Mouse (Mus musculus) inflammation-experienced regulatory T-cells, adult 6 months (primary cell): ENCODE data around the gene Rflna. TPM values are rescaled to one million over a fixed set of nuclear protein-coding genes. Genes with fewer than 3 reads are reported as not detected.

Experiments
- ATAC-seq: one replicate; pipeline ENCODE4 v1.8.0; 2017
- polyA plus RNA-seq, 3 experiments: library from polyadenylated mRNA; unstranded; fragments of 100-300 nt; shearing (Covaris generic); gene quantifications; one replicate each; pipeline ENCODE4 v1.2.1; 2017

Rflna gene
- polyA plus RNA-seq: under 1 TPM in 2 of 3 experiments, not detected in 1; 0.36 to 0.87 TPM

DNA sequence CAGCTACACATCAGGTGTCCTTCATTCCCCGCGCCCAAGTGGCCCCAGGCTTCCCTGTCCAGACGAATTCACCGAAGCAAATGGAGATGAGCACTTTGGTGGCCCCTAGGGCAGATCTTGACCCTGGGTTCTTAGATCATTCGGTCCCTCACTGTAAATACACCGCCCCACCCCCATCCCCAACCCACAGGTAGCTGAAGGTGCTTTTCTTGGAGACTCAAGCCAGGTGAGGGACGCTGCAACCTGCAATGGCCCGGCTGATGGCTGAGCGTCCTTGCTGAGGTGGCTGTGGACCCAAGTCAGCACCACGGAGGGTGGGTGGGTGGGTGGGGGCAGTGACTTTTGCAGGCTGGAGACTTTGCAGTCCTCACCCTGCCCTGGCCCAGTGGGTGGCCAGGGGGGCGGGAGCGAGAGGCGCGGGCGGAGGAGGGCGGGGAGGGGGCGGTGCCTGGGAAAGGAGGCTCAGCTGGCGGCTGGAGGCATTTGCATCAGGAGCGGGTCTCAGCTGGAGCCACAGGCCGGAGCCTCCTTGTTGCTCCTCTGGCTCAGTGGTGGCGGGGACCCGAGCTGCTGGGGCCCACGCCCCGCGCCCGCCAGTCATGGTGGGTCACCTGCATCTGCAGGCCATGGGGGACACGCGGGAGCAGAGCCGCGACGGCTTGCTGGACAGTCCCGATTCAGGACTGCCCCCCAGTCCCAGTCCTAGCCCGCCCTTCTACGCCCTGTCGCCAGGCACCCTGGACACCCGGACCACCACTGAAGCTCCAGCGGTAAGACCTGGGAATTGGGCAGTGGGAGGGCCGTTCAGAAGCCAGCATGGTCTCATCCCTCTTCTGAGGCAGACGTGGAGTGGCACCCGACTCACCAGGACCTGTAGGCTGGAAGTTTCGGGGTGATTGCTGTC lies at the start of gene Rflna:
TSS of gene Rflna (plus strand) at position 253 of the 904 bp plus-strand sequence.
- no peak for ATAC-seq

DNA sequence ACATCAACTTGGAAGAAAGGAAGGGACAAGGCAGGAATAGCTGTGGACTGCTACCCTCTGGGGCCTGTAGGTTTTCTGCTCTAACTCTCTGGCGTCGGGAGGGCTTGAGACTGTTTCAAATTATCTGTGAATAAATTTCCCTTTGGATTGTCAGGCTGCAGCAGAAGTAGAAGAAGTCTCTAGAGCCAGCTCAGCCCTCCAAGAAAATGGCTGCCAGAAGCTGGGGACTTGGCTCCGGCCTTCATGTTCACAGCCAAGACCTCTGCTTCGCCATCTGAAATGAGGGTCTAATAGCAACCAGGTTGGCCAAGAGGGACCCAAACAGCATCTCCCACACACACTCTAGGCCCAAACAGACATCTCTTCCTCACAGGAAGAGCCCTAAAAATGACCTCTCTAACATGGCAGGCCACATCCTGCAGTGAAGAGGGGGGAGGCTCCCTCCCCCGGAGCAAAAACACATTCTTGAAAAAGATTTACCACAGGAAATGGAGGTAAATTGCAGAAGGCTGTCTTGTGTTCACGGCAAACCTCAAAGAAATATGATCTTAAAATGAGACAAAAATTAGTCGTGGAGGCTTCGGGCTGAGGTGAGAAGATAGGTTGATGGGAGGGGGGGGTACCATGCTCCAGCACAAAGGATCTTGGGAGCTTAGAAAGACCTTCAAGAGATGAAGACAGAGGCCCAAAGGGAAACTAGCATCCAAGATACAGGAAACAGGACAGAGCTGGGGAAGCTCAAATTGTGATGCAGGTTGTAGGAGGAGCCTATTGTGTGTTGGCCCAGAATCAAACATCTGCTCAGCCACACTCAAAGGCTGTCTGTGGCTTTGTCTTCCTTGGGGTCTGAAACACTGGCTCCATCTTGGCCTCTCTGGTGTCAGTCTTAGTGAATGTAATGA lies 48.4 kb upstream of the Rflna start:
- peak; percentile 88 for ATAC-seq

DNA sequence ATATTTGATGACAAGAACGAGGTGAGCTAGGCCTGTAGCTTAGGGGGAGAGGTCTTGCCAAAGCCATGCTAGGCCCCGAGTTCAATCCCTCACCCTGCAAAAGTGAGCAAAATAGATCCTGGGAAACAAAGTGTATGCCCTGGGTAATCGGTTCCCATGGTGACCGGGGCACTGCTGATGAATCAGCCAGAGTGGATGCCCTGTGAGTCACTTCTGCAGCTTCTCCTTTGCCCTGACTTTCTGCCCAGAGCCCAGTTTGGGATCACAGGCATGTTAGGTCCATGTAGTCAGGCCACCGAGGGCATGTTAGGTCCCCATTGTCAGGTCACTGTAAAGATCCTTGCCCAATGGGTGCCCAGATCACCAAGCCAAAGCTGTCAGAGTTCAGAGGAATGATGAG lies 45.5 kb upstream of the Rflna start:
- ATAC-seq: no peak

DNA sequence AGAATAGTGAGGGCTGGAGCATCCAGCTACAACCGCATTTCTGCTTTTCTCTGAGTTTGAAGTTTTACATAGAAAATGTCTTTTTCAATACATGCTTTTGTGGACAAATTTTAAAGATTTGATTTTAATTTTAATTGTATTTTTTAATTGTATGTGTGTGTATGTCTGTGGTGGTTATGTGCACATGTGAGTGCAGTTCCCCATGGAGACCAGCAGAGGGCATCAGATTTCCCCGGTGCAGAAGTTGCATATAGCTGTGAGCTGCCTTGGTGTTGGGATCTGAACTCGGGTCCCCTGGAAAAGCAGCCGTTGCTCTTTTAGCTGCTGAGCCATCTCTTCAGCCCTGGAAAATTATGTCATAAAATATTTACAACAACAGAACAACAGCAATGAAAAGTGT lies 43.9 kb upstream of the Rflna start:
- no peak for ATAC-seq

DNA sequence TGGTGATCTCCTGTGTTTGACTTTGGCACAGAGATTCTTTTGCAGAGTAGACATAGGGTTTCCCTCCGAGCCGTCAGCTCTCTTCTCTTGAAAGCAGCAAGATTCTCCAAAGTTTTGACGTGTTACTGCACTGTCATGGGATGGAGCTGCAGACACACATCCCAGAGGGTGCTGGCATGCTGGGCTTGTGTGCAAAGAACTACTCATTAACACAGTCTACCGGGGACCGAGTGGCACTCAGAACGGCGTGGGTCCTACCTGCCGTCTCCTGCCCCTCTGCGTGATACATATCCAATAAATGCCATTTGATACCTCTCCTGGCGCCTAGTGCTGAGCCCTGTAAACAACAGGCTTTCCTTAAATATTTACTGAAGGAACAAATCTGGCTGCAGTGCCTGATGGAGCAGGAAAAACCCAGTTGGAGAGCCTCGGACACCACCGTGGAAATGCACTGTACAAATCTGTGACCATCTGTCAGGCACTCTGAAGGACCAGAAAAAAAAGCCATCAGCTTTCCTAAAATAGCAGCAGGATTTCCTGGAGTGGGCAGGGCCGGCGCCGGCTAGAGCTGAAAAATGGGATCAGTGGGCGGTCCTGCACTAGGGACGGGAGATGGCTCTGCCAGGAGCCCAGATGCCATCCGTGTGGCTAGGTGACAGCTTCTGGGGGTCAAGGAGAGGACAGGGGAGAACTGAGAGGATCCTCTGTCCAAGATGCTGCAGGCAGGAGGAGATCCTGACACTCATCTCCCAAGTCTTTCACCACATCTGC lies 42.7 kb upstream of the Rflna start:
- ATAC-seq: no peak

DNA sequence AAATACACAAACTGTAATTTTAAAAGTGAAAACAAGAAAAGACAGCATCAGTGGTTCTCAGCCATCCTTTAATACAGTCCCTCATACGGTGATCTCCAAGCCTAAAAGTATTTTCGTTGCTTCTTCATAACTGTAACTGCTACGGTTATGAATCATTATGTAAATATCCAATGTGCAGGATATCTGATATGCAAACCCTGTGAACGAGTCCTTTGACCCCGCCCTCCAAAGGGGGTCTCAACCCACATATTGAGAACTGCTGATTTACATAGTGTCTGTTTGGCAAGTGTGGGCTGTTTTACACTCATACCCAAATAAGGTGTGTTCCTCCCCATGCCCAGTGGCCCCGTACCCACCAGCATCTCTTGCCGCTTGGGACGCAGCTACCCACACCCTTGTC lies 41.6 kb upstream of the Rflna start:
- peak; percentile 46 for ATAC-seq

DNA sequence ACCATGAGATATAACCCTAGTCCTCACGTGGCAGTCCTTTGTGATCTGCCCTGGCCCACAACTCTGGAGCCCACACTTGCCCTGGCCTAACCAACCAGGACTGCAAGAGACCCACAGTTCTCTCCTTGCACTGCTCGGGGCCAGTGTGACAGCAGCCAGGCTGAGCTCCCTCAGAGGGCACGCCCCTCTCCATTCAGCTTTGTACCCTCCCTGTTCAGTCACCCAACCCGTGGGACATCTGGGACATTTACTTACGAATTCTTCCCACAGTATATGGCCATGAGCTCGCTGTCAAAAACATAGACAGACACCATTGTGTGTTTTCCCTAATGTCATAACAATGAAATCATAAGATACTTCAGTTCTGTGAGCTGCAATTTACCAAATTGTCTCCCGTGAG lies 40.3 kb upstream of the Rflna start:
- ATAC-seq: no peak

DNA sequence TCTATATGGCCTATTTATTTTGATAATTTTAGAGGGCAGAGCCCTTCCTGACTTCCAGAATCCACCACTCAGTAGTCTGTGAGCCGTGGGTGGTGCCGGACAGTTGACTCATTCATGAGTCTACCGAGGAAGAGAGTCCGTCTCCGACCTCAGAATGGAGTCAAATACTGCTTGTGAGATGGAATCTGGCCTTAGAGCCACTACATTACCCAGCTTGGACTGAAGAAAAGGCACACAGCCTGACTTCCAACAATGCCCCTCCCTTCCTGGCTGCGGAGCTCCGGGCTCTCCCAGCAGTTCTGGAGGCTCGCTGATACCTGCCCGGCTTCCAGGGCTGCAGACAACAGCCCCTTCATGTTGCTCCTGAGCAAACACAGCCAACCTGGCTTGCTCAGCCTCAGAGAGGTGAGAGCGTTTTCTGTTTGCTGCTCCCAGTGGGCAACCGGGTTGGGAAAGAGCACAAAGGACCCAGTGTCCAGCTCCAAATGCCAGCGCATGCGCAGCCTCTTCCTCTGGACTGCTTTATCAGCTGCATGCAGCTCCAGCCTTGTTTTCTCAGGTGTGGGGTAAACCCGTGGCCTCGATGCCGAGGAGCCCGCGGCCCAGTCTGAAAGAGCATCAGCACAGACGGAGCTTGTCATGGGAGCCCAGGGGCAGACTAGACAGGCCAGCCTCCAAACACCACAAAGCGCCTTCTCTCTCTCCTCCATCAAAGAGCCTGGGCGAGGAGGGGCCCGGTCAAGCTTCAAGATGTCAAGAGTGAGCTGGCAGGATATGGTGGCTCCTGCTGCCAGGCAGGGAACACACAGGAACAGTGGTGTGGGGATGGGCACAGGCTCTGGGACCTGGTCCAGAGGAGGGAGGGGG lies 39.0 kb upstream of the Rflna start:
- no peak for ATAC-seq

DNA sequence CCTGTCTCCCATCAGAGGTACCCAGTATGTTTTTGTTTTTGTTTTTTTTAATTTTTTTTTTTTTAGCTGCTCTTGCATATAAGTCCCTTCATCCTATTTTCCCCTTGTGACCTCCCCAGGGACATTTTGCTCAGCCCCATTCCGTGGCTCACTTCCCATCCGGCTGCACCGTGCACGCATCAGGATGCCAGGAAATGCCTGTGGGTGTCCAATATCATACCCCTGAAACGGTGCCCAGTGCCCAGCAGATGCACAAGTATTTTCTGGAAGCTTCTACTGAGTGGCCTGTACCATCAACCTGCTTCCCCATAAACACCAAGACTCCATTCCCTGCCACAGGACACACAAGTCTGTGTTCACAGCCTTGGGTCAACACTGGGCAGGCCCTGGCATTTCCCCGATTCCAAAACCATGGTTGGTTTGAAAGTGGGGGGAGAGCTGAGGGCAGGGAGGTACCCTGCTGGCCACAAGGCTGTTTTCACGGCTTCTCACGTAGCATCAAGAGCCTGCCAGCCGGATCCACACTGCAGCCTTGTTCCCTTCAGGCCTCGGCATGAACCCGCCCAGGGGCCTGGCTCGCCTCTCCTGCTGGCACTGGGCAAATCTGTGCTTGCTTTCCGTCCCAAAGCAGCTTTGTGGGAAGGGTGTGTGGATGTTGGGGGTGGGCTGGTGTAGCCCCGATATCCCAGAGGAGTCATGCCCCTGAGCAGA lies 36.2 kb upstream of the Rflna start:
- ATAC-seq: no peak

DNA sequence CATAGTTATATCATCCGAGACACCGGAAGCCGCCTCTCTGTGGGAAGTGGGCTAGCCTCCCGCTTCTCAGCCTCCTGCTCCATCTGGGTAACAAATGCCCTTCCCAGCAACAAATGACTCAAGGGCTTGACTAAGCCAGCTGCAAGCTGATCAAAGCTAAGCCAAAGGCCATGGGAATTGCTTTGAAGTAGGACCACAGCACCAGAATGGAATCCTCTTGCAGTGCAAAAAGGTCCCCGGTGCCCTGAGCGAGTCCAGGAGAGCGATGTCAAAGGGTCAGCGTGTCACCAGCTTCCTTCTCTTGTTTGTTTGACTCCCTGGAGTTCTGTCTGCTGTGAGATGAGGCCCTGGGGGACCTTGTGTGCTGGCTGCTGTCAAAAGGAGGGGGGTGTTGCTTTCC lies 33.2 kb upstream of the Rflna start:
- ATAC-seq: no peak

DNA sequence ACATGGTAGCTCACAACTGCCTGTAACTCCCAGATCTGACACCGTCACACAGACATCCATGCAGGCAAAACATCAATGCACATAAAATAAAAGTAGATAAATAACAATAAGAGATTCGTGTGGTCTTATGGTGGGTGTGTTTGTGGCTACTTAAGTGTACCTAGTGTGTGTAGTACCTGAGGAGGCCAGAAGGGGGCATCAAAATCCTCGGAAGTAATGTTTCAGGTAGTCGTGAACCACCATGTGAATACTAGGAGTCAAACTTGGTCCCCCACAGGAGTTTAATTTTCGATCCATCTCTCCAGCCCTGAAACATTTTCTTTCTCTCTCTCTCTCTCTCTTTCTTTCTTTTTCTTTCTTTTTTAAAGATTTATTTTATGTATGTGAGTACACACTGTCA lies 16.8 kb upstream of the Rflna start:
- no peak for ATAC-seq

DNA sequence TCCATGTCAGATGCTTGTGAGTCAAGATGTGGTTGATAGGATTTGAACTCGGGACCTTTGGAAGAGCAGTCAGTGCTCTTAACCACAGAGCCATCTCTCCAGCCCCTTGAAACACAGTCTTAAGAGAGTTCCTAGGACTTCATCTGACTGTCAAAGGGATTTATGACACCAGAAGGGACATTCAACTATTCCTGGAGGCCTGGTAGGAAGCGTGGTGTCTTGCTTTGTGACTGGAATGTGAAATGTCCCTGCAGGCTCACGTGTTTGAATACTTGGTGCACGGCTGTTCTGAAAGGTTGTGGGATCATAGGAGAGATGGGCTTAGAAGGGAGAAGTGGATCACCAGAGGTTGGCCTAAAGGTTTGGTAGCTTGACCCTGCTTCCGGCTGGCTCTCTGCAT lies 16.4 kb upstream of the Rflna start:
- ATAC-seq: no peak

DNA sequence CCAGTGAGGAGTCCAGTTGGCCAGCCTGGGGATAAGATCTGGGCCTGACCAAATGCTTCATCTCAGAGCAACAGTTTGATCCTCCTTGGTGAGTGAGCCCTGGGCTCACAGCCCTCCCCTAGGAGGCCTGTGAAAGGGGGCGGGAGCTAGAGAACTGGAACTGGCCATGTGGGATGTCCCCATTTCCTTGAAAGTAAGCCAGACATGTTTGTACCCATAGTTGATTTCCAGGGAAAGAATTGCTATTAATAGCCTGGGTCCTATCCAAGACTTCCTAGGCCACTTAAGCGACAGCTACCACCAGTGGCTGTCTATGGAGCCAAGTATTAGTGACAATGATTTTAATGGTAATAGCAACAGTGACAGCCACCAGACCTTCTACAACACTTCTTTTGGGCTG lies 13.3 kb upstream of the Rflna start:
- ATAC-seq: no peak

DNA sequence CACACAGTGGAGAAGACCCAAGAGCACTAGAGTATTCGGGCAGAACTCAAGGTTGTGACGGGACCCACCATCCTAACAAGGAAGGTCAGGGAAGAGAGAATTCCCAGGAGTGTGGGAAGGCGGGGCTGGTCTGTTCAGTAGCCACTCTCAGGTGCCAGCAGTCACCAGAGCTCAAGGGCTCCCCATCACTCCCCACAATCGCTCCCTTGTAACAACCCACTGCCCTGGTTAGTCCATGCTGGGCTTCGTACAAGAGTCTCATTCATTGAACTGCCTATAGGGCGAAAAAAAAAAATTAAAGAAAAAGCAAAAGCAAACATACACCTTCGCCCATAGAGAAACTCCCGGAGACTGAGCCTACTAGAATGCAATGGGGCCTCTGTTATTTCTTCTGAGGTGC lies 10.7 kb upstream of the Rflna start:
- ATAC-seq: no peak

DNA sequence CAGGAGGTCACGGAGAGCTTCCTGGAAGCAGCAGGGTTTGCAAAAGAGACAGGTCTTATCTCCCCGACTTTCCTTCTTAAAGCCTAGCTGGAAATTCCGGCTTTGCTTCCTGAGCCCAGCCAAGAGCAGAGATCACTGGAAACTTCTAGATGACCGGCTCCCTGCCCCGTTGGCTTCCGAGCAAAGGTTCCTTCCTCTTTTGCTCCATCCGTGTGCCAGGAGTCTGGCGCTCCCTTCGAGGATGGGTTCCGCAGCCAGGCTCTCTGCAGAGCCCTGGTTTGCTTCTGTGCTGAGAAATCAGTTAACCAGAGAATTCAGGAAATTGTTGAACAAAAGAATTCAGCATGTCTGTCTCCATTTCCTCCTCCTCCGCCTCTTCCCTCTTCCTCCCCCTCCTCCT lies 10.1 kb upstream of the Rflna start:
- ATAC-seq: no peak

DNA sequence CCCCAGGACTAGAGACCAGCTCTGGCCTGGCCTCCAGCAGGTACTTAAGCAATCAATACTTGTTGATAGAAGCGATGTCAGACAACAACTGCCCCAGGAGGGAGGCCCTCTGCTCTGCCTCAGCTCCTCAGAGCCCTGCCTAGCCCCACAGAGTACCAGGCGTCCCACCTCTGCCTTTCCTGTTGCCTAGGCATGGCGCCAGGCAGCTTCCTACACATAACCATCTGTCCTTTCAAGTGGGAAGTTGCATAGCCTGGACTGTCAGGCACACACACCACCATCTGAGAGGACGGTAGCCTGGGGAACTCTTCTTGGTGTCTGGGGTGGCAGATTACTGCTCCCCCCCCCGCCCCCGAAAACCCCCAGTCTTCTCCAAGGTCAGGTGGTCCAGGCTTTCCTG lies 6.2 kb upstream of the Rflna start:
- ATAC-seq: no peak

DNA sequence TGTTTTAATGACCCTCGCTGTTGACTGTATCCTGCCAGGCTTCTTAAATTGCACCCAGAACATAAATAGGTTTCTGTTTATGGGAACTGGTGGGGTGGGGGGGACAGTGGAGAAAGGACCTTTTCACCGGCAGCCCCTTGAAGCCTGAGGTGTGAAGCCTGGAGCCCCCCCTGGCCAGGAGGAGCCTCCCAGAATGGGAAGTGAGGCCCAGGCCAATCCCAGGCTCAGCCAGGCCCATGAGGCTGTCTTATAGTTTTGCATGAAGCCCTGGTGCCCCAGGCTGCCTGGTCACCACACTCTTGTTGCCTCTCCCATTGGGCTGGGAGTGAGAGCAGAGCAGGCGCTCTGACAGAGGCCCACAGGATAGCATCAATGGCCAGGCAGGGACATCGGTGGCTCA lies 5.1 kb upstream of the Rflna start:
- no peak for ATAC-seq

DNA sequence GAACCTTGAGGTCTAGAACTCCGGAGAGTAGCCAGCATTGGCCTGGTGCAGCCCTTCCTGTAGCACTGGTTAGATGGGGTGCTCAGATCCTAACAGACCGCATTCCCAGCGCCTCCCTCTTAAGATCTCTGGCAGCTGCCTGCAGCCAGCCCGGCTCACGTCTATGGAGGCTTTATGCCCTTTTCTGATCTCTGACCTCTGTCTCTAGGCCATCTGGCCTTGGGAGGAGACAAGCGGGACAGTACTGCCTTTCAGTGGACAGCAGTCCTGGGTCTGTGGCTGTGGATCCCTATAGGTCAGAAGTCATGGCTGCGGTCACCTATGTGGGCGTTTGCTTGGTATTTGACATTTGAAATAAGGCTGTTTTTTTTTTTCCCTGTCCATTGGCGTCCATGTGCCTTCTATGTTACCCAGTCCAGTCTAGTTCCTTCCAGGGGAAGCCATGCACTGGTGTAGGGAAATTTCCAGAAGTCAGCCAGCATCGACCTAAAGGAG lies 2.2 kb upstream of the Rflna start:
- ATAC-seq: no peak

DNA sequence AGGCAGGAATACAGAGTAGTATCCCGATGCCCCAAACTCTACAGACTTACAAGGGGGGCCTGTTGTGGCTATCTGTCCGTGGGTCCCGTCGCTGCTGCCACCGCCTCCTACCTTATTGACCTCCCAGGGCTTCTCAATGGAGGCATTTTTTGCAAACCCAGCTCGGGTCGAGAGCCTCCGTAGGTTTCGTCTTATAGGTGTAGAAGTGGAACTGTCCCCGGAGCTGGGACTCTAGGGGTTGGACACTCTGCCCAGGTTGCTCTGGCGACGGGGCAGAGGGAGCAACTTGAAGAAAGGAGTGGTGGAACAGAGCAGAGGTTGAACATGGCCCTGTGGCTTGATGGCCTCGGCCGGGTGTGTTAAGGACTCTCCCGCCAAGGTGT lies 843 bp downstream of the Rflna start:
- ATAC-seq: no peak

DNA sequence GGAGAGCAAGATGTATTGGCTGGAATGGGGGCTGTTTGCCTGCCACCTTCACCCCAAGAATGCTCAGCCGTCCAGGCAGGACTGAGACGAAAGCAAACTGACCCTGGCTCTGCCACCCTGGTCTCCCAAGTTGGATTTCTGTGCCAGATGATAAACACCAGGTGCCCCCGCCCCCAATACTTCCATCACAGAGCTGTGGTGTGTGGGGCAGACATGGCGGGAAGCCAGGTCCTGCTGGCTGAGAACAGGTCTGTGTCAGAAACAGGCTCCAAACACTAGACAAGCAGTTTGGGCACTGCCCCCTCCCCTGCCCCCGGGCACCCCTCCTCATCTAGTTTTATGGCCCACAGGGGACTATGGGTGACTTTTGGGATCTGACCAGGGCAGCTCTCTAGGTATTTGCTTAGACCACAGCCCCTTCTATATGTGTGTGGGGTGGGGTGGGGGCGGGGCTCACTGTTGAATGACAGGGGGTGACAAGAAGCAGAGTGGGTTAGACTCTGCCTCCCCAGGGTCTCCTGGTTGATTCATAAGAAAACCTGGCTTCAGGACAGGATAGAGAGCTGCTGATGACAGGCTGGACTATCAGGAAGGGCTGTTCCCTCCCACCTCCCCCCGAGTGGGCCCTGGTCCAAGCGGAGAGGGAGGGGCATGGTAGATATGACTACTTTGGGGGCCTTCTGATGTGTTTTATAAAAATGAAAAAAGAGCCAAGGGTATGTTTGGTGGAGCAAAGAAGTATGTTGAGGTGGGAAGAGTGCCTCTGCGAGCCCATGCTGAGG lies 3.0 kb downstream of the Rflna start:
- no peak for ATAC-seq
